Mouse (Mus musculus) heart, embryonic 16.5 days (tissue): ENCODE results near the gene Emp2. TPM values are rescaled to one million over a fixed set of nuclear protein-coding genes. Genes with fewer than 3 reads are reported as not detected.
A peak's percentile ranks its signal among the peaks of the same experiment; 100 is the strongest.
"Not testable (repeated sequence)": the region's sequence is repeated elsewhere in the genome, so short reads cannot be mapped to it uniquely, and the experiment has no call there.

Experiments
- ATAC-seq: fragments of 200-750 bp; cut with Nextera tagmentation; replicated peaks from 2 replicates; pipeline ENCODE4 v1.8.0; 2017; ENCODE audit warnings: moderate number of reproducible peaks; ENCODE audit not compliant: insufficient read depth, low FRiP score; ENCODE audit errors: extremely low read depth
- H3K27ac ChIP-seq: fragments of 300-500 bp; sonication (generic); 2 replicates; pipeline ENCODE4 v1.5.1; 2014; ENCODE audit warnings: mild to moderate bottlenecking, low read length, control low read depth, moderate library complexity
- H3K27me3 ChIP-seq: fragments of 300-500 bp; sonication (generic); 2 replicates; pipeline ENCODE4 v1.6.1; 2014; ENCODE audit warnings: low read length, mixed read lengths; ENCODE audit not compliant: control insufficient read depth, insufficient read depth
- H3K36me3 ChIP-seq: fragments of 300-500 bp; sonication (generic); 2 replicates; pipeline ENCODE4 v1.6.1; 2014; ENCODE audit not compliant: control insufficient read depth, insufficient read depth
- H3K4me1 ChIP-seq: fragments of 300-500 bp; sonication (generic); 2 replicates; pipeline ENCODE4 v1.6.1; 2014; ENCODE audit warnings: low read length, mixed read lengths; ENCODE audit not compliant: control insufficient read depth, insufficient read depth
- H3K4me2 ChIP-seq: fragments of 300-500 bp; sonication (generic); 2 replicates; pipeline ENCODE4 v1.6.1; 2014; ENCODE audit warnings: low read depth, mild to moderate bottlenecking, control low read depth, low read length
- H3K4me3 ChIP-seq: fragments of 300-500 bp; sonication (generic); 2 replicates; pipeline ENCODE4 v1.5.1; 2014; ENCODE audit warnings: mild to moderate bottlenecking, control low read depth, low read length
- H3K9ac ChIP-seq: fragments of 300-500 bp; sonication (generic); 2 replicates; pipeline ENCODE4 v1.6.1; 2014; ENCODE audit warnings: low read length, control low read depth
- H3K9me3 ChIP-seq: fragments of 300-500 bp; sonication (generic); replicated peaks from 2 replicates; pipeline ENCODE4 v1.6.1; 2016; ENCODE audit warnings: low read length; ENCODE audit not compliant: control insufficient read depth
- WGBS: fragments of 180-500 bp; shearing (Covaris S2); extraction: QIAGEN DNeasy Blood & Tissue Kit; methylation state at CpG from one replicate; pipeline ENCODE4 v1.1.7; 2014; 5-methylcytosine and 5-hydroxymethylcytosine counted together
- microRNA-seq: library from miRNA; unstranded; fragments of <30 nt; microRNA quantifications from one replicate; pipeline ENCODE4, GENCODE M21; 2017
- polyA plus RNA-seq: library from polyadenylated mRNA; unstranded; fragments of >200 nt; fragmentation: Nextera tagmentation; extraction: Ambion mirVana; gene quantifications from 2 replicates; pipeline ENCODE4 v1.2.1, GENCODE M21; 2015

Gene Emp2
- polyA plus RNA-seq, 1 experiment from 2014 or later: 56.9 TPM

GRCm38 (mm10) chr16:10281890-10282289 is 31.9 kb downstream of the Emp2 start:
- Histone ChIP-seq H3K4me3 (no peak overlapping the region), H3K9me3 (no peaks in the 10 kb centered on the region), H3K27ac (no peak overlapping the region), H3K4me1 (peaks cover 8% of the 10 kb centered on the region), H3K9ac (no peak overlapping the region), H3K36me3 (peaks cover 21% of the 10 kb centered on the region), H3K27me3 (no peaks in the 10 kb centered on the region), H3K4me2 (no peak overlapping the region)
- no peak for ATAC-seq
- whole genome bisulfite sequencing: 77% methylated on average over 3 of the region's 3 CpGs

GRCm38 (mm10) chr16:10280286-10280951 is 33.3 kb downstream of the Emp2 start:
- H3K9me3 ChIP-seq: no peaks in the 10 kb centered on the region
- 42% methylated on average over 12 of the region's 12 CpGs for WGBS
- H3K4me3 ChIP-seq: no peak overlapping the region
- H3K27ac ChIP-seq: no peak overlapping the region
- H3K4me1 ChIP-seq: no peaks in the 10 kb centered on the region
- peaks cover 21% of the 10 kb centered on the region for H3K36me3 ChIP-seq
- ATAC-seq: 0 out of 2 replicates have a peak, but pooled peaks have one; percentile 33
- no peak overlapping the region for H3K4me2 ChIP-seq
- H3K9ac ChIP-seq: no peak overlapping the region
- H3K27me3 ChIP-seq: no peaks in the 10 kb centered on the region

- H3K4me2 ChIP-seq, H3K36me3 ChIP-seq, H3K4me3 ChIP-seq, H3K4me1 ChIP-seq, H3K27ac ChIP-seq, H3K27me3 ChIP-seq, ATAC-seq, H3K9me3 ChIP-seq, H3K9ac ChIP-seq: not testable (repeated sequence)
- 81% methylated on average over 5 of the region's 5 CpGs for WGBS
Measured at GRCm38 (mm10) chr16:10276778-10277177, 37.0 kb downstream of the Emp2 start.

- no peak overlapping the region for H3K27ac ChIP-seq
- no peaks in the 10 kb centered on the region for H3K36me3 ChIP-seq
- peaks cover 5% of the 10 kb centered on the region; the same call in 1 of the 2 replicates for H3K9me3 ChIP-seq
- 65% methylated on average over 4 of the region's 4 CpGs for WGBS
- no peaks in the 10 kb centered on the region for H3K4me1 ChIP-seq
- H3K9ac ChIP-seq: no peak overlapping the region
- no peak overlapping the region for H3K4me3 ChIP-seq
- ATAC-seq: no peak
- no peaks in the 10 kb centered on the region for H3K27me3 ChIP-seq
- H3K4me2 ChIP-seq: no peak overlapping the region
Measured at GRCm38 (mm10) chr16:10274465-10274864, 39.3 kb downstream of the Emp2 start.

- Histone ChIP-seq H3K4me3 (no peak overlapping the region), H3K9me3 (peaks cover 5% of the 10 kb centered on the region; the same call in 1 of the 2 replicates), H3K27ac (no peak overlapping the region), H3K4me2 (no peak overlapping the region), H3K4me1 (no peaks in the 10 kb centered on the region), H3K36me3 (no peaks in the 10 kb centered on the region), H3K27me3 (no peaks in the 10 kb centered on the region), H3K9ac (no peak overlapping the region)
- ATAC-seq: no peak
- WGBS: 21% methylated on average over 3 of the region's 3 CpGs
Measured at GRCm38 (mm10) chr16:10272256-10272655, 41.5 kb downstream of the Emp2 start.

GRCm38 (mm10) chr16:10253993-10254392 is 59.8 kb downstream of the Emp2 start:
- no peaks in the 10 kb centered on the region for H3K4me1 ChIP-seq
- H3K9ac ChIP-seq: no peak overlapping the region
- no peaks in the 10 kb centered on the region for H3K36me3 ChIP-seq
- no peak overlapping the region for H3K4me2 ChIP-seq
- no peak for ATAC-seq
- no peak overlapping the region for H3K4me3 ChIP-seq
- H3K27ac ChIP-seq: no peak overlapping the region
- WGBS: 41% methylated on average over 1 of the region's 1 CpGs
- no peaks in the 10 kb centered on the region; the same call in 1 of the 2 replicates for H3K9me3 ChIP-seq
- no peaks in the 10 kb centered on the region for H3K27me3 ChIP-seq

- H3K4me3 ChIP-seq: no peak overlapping the region
- no peak overlapping the region for H3K4me2 ChIP-seq
- no peaks in the 10 kb centered on the region for H3K36me3 ChIP-seq
- no peaks in the 10 kb centered on the region for H3K4me1 ChIP-seq
- H3K27me3 ChIP-seq: no peaks in the 10 kb centered on the region
- no peak for ATAC-seq
- no peak overlapping the region for H3K27ac ChIP-seq
- H3K9ac ChIP-seq: no peak overlapping the region
- H3K9me3 ChIP-seq: no peaks in the 10 kb centered on the region
Measured at GRCm38 (mm10) chr16:10236601-10237000, 77.2 kb downstream of the Emp2 start.

Small RNAs within 50 kb of the gene (microRNA-seq; reads per million reads assigned to microRNA genes)
- not detected for gene Gm22932

Other genes starting within 250 kb of the Emp2 start
- 0.44 and 0.67 TPM in 2 replicates for gene Rpl39l, start 143.7 kb downstream of the Emp2 start, polyA plus RNA-seq
- 0.26 and 0.40 TPM in 2 replicates for gene Atf7ip2, start 121.3 kb downstream of the Emp2 start, polyA plus RNA-seq
- gene Tekt5, start 81.5 kb upstream of the Emp2 start, polyA plus RNA-seq: 1.3 and 2.1 TPM in 2 replicates
- 37.5 and 42.9 TPM in 2 replicates for gene Nubp1, start 98.0 kb upstream of the Emp2 start, polyA plus RNA-seq
- 3.2 and 3.3 TPM in 2 replicates for gene Tvp23a, start 133.4 kb upstream of the Emp2 start, polyA plus RNA-seq
- gene Ciita, start 166.1 kb upstream of the Emp2 start, polyA plus RNA-seq: 1.7 and 2.7 TPM in 2 replicates
- 14.0 and 17.5 TPM in 2 replicates for gene Dexi, start 229.1 kb upstream of the Emp2 start, polyA plus RNA-seq
- gene Clec16a, start 231.4 kb upstream of the Emp2 start, polyA plus RNA-seq: 30.8 and 32.6 TPM in 2 replicates